Mouse (Mus musculus): ENCODE data around the gene E330021D16Rik.
A peak's percentile ranks its signal among the peaks of the same experiment; 100 is the strongest.

The E330021D16Rik gene

GRCm38 (mm10) chr6:136422084-136422853 lies 6.9 kb upstream of the E330021D16Rik start:
- DNase-seq (ENCODE audit: low spot score in 2 of 2), result peak in 1 of 2 experiments; percentile 71

DNA sequence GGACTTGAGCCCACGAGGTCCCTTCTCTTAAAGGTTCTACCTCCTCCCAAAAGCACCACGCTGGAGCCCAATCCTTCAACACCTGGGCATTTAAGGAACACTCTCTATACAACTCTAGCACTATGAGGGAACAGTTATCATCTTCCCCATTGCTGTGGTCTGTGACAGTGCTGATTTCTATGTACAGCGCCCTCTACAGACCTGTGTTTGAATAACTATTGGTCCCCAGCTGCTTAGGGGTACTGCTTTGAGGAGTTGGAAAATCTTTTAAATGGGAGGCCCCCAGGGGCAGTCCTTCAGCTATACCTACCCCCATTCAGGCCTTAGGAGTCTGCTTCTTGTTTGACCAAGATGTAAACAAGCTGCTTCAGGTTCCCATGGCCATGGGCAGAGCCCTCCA lies 5.7 kb upstream of the E330021D16Rik start:
- DNase-seq (ENCODE audit: low spot score in 2 of 2), result no peak

DNA sequence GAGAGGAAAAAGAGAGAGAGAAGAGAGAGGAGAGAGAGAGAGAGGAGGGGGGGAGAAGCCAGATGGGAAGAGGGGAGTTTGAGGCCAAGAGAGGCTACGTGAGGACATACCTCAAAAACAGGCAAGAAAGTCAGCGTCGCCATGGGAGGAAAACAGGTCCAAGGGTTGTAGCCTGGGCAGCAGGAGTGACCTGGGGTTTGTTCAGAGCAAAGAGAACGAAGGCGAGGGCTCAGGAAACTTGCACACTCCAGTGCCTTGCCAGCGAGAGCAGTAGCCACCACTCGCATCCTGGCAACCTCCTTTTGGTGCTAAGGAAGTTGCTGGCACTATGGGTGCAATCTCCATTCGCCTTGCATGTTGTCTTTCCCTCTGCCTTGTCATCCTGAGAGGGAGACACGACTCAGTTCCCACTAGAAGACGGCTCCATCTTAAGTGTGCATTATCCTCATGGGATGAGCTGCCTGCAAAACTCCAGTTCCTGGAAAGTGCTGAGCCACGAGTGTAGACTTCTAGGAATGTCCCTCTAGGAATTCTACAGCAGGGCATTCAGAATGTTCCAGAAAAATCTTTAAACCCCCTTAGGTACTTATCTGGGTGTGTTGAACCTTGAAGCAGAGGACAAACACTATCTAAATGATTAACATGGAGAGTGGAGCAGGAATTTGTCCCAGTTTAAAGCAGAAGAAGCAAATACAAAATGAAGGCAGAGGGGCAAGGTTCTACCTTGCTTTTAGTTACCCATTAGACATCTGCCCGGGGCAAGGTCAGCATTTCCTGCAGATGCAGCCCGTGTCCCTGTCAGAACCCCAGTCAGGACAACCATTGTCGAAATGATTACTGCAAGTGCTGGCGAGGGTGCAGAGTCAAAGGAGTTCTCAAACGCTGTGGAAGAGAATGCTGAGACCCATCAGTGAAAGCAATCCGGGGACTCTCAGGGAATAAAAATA lies 3.8 kb upstream of the E330021D16Rik start:
- no peak for DNase-seq (ENCODE audit: low spot score in 2 of 2)

GRCm38 (mm10) chr6:136418333-136418848 lies 3.0 kb upstream of the E330021D16Rik start:
- no peak for DNase-seq (ENCODE audit: low spot score in 2 of 2)

DNA sequence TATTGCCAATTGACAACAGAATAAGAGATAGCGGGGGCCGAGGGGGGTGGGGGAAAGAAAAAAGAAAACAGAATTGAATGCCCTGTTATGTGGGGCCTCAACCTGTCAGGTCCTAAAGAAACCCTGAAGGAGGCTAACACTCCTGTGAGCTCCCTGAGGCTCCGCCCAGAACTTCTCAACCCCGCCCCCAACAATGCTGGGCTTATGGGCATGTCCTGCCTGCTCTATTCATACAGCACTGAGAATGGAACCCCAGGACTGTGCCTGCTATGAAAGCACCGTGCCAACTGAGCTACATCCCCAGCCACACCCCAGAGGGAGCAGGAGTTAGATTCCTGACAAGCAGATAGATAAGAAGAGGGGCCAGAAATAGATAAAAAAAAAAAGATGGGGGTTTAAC lies 2.5 kb upstream of the E330021D16Rik start:
- no peak for DNase-seq (ENCODE audit: low spot score in 2 of 2)

DNA sequence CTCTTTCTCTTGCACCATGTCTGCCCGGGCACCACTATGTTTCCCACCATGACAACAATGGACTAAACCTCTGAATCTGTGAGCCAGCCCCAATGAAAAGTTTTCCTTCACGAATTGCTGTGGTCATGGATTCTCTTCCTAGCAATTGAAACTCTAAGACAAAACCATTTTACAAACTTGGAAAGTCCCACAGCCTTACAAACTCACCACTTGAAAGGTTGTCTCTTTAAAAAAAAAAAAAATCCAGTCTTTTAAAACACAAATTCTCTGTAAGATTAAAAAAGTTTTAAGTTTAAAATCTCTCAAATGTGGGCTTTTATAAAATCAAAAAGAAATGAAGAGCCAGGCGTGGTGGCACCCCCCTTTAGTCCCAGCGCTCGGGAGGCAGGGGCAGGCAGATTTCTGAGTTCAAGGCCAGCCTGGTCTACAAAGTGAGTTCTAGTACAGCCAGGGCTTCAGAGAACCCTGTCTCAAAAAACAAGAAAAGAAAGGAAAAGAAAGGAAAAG lies 1.5 kb downstream of the E330021D16Rik start:
- no peak for DNase-seq (ENCODE audit: low spot score in 2 of 2)

DNA sequence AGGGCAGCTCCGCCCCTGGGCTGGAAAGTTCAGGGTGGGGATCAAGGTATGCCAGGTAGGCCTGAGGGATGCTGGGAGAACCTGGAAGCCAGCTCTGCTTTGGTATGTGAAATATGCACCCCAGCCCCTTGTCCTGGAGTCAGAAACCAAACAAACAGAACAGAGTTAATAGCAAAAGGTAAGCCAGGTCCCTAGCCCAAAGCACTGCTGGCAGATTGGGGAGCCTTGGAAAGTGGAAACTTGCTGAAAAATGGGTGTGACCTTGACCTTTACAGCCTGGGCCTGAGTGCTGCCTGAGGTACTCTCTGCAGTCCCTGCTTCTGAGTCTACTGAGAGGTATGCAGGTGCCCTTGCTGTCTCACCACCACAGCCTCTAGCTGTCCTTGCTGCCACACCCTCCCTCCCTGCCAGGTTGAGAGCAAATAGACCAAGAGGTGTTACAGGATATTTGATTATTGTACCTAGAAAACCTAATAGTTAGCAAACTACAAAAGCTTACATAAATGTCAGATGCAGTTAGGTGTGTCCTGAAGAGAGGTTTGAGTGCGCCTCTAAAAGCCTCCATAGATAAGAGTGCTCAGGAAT lies 7.7 kb downstream of the E330021D16Rik start:
- DNase-seq (ENCODE audit: low spot score in 2 of 2), result no peak

GRCm38 (mm10) chr6:136396860-136397259 lies 18.5 kb downstream of the E330021D16Rik start:
- DNase-seq (ENCODE audit: low spot score in 2 of 2), result no peak

DNA sequence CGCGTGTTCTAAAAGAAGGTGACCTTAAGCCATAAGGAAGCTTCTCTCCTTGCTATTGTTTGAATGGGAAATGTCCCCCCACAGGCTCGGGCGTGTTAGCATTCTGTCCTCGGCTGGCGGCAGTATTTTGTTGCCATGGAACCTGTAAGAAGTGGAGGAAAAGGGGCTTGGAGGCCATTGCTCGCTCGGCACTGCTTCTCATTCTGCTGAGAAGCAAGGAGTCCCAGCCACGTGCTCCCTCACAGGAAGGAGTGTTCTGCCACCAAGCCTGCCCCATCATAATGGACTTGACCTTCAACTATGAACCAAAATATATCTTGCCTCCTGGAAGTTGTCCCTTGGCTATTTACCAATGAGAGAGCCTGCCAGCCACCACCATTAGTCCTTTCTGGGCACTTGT lies 25.1 kb downstream of the E330021D16Rik start:
- DNase-seq (ENCODE audit: low spot score in 2 of 2), result no peak

- DNase-seq (ENCODE audit: low spot score in 2 of 2), result no peak
These were observed 30.1 kb downstream of the E330021D16Rik start for GRCm38 (mm10) chr6:136385287-136385686.

DNA sequence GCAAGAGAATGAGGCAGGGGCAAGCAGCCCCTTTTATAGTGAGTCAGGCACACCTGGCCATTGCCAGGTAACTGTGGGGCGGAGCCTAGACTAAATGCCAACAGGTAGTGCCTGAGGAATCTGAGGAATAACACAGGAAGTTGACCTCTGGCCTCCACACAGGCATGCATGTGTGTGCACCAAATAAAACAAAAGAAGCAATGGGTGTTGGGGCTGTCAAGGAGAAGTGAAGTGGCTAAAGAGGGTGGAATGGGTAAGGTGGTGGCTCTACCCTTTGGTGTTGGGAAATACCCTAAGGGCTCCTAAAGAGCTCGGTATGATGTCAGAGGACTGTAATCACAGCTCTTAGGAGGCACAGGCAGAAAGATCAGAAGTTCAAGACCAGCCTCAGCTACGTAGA lies 32.2 kb downstream of the E330021D16Rik start:
- no peak for DNase-seq (ENCODE audit: low spot score in 2 of 2)

- no peak for DNase-seq (ENCODE audit: low spot score in 2 of 2)
These were observed 39.3 kb downstream of the E330021D16Rik start for GRCm38 (mm10) chr6:136376097-136376496.

DNA sequence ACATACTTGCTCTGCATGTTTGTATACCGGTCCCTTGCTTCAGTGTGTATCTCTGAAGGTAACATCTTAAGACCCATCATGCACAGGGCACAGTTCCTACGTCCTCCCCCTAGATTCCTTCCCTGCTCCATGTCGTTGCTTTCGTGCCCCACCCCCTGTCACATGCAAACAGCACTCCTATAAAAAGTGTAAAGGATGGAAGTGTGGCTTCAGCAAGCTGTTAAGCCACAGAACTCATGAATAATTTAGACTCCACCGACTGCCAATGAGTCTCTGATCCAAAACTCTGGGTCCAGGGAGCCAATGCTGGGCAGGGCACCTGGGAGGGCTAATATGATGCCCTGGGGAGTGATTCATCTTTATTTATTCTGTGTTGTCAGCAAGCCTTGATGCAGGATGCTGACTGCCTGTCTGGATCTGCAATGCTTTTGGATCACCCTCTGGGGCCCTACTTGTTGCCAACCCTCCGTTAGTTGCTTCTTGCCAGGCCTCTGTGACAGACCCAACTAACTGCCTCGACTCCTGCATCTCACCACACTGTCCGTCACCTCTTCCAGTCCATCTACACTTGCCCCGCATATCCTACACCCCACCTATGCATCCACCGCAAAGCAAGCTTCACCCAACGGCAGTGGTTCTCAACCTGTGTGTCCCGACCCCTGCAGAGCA lies 50.8 kb downstream of the E330021D16Rik start:
- DNase-seq (ENCODE audit: low spot score in 2 of 2), result no peak

DNA sequence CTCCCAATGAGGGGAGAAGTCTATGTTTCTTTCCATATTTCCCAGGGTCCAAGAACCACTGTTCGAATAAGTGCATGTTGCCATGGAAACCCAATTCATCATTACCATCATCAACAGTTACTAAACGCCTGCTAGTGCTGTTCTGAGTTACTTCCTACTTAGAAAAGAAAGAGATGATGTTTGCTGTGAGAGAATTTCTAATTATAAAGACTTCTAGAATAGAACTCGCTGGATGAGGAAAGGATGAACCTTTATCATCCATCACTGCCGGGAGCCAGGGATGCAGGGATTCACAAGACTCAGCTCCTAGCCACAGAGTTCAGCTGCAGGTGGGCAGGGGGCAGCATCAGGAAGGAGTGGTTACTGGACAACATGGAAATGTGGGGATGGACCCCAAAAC lies 51.4 kb downstream of the E330021D16Rik start:
- DNase-seq (ENCODE audit: low spot score in 2 of 2), result no peak

DNA sequence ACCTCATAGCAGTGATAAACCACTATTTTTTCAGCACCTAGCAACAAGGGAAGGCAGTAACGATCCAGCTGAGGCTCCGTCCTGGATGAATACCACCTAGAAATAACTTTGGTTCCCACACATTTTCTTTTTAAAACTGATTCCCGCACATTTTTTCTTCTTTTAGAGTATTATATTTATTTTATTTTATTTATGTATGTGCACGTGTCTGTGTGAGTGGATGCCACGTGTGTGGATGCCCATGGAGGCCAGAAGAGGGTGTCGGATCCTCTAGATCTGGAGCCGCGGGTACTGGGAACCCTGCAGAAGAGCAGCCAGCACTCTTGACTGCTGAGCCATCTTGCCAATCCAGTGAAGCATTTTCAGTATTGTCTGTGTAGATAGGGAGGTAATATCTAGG lies 52.1 kb downstream of the E330021D16Rik start:
- no peak for DNase-seq (ENCODE audit: low spot score in 2 of 2)

- DNase-seq (ENCODE audit: low spot score in 2 of 2), result no peak
These were observed 56.9 kb downstream of the E330021D16Rik start for GRCm38 (mm10) chr6:136358471-136358870.

DNA sequence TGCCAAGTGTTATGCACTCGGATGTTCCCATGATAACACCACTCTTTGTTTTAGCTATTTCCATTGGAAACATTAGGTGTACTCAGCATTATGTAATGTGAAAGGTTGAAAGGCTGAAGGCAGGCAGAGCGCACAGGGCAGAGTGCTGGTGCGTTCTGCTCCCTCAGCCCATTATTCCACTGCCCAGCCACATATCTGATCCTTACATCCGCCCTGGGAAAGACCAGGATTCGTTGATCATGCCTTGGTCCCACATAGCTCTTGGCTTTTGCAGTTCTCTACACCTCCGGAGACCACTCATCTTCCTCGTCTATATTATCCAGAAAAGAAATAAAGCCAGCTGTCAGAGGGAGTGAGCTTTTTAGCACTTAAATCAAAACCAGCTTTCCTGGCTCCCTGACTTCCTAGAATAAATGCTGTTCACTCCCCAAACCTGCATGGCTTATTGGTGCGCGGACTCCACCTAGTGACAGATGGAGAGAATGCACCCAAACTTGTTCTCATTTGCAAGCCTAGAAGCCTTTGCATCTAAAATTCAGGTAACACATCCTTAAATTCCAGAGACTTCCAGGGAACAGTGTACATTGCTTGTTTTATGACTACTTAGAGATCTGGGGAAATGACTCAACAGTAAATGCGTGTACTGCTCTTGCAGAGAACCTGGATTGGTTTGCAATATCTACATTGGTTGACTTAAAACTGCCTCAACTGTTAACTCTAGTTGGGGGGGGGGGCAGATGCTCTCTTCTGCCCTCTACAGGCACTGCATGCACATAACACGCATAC lies 61.8 kb downstream of the E330021D16Rik start:
- peak; percentile 77 to 85 for DNase-seq (ENCODE audit: low spot score in 2 of 2)

All from cerebellum, postnatal 4 days (tissue).